27 mouse cellular contexts compared by ENCODE assay signal in genomic region chr10:10476956-10477355, GRCm38 (mm10). TPM values are rescaled to one million over a fixed set of nuclear protein-coding genes. Genes with fewer than 3 reads are reported as not detected.
DNase-seq lines count a peak whose midpoint lies in the region; ATAC-seq and TF ChIP-seq lines count a peak whose summit lies in the region.
"Had no signal": no experiment of that assay in that cellular context is flagged by ENCODE, and none has a peak within 500 bp of the region (broad histone marks: within the 10 kb centered on the region; RNA-seq: fewer than 3 reads in every experiment).

No protein-coding gene starts in this region.

- WGBS in liver, adult 2 months: 11% methylated on average over 5 of the region's 5 CpGs
- WGBS in liver, embryonic 12.5 days (ENCODE audit: insufficient replicate concordance): 30% methylated on average over 5 of the region's 5 CpGs

- no peaks in the 10 kb centered on the region for H3K36me3 ChIP-seq in liver, adult 2 months (ENCODE audit: control insufficient read depth, insufficient read depth, low read length)
- no peaks in the 10 kb centered on the region for H3K36me3 ChIP-seq in liver, embryonic 12.5 days
- peaks cover 0 to 5% of the 10 kb centered on the region in 2 experiments; a peak in 1 of 4 replicates for H3K36me3 ChIP-seq in MEL (ENCODE audit: control insufficient read depth in 1 of 2, insufficient read depth in 2 of 2, low read length in 2 of 2)
- H3K36me3 ChIP-seq: embryonic facial prominence, embryonic 12.5 days; forebrain, embryonic 12.5 days; forebrain, embryonic 15.5 days; heart, embryonic 10.5 days; heart, embryonic 13.5 days had no signal

- 0 out of 2 replicates have a peak, but pooled peaks cover 2% of the 10 kb centered on the region for H3K4me1 ChIP-seq in liver, adult 2 months (ENCODE audit: control insufficient read depth, insufficient read depth, low read length)
- peaks cover 10% of the 10 kb centered on the region; the same call in 1 of the 2 replicates for H3K4me1 ChIP-seq in liver, embryonic 12.5 days
- H3K4me1 ChIP-seq in MEL (ENCODE audit: control insufficient read depth in 1 of 2, insufficient read depth in 2 of 2, low read length in 2 of 2): no peaks in the 10 kb centered on the region

- TF ChIP-seq RAD21 in MEL (IDR thresholded peaks at IDR 0.05; ENCODE audit: low read depth, low read length): no peak

- H3K9me3 ChIP-seq in liver, embryonic 12.5 days (replicated peaks): no peaks in the 10 kb centered on the region
- H3K9me3 ChIP-seq in MEL (replicated peaks; ENCODE audit: insufficient read depth, low read length): no peaks in the 10 kb centered on the region
- H3K9me3 ChIP-seq: embryonic facial prominence, embryonic 12.5 days; forebrain, embryonic 12.5 days; forebrain, embryonic 15.5 days; heart, embryonic 10.5 days; heart, embryonic 13.5 days had no signal

- TF ChIP-seq POLR2A in liver, adult 2 months (IDR thresholded peaks at IDR 0.05; ENCODE audit: extremely low read depth, insufficient read depth, low read length): no peak
- no peak for TF ChIP-seq POLR2A in MEL (IDR thresholded peaks at IDR 0.05; ENCODE audit: control insufficient read depth in 1 of 2, insufficient read depth in 1 of 2, low read depth in 1 of 2, low read length in 2 of 2, poor library complexity in 1 of 2)

- no peak for TF ChIP-seq CTCF in liver, adult 2 months (IDR thresholded peaks at IDR 0.05; ENCODE audit: low read depth, low read length)
- TF ChIP-seq CTCF in MEL (IDR thresholded peaks at IDR 0.05 in 2 of 3, conservative IDR thresholded peaks at IDR 0.05 in 1 of 3; ENCODE audit: control insufficient read depth in 1 of 3, insufficient read depth in 1 of 3, low read depth in 2 of 3, low read length in 3 of 3, poor library complexity in 1 of 3, severe bottlenecking in 1 of 3): no peak

- no peak overlapping the region for H3K4me3 ChIP-seq in liver, adult 2 months (ENCODE audit: insufficient read depth, low read depth, low read length)
- H3K4me3 ChIP-seq in liver, embryonic 12.5 days: no peak overlapping the region
- peak overlapping the region in 1 of 2 experiments; percentile 19; a peak in 1 of 4 replicates for H3K4me3 ChIP-seq in MEL (ENCODE audit: control insufficient read depth in 1 of 2, insufficient read depth in 1 of 2, low read depth in 2 of 2, low read length in 2 of 2)
- H3K4me3 ChIP-seq: embryonic facial prominence, embryonic 12.5 days; erythroblast, embryonic 14.5 days; forebrain, embryonic 12.5 days; forebrain, embryonic 15.5 days; heart, adult 2 months; heart, embryonic 10.5 days; heart, embryonic 13.5 days had no signal

- intact Hi-C loops in gastrocnemius, postnatal 36 days (cut with DNase I): no loop called here

- H3K4me2 ChIP-seq in liver, embryonic 12.5 days: no peak overlapping the region
- H3K4me2 ChIP-seq: embryonic facial prominence, embryonic 12.5 days; forebrain, embryonic 12.5 days; forebrain, embryonic 15.5 days; hindbrain, embryonic 14.5 days had no signal

- H3K9ac ChIP-seq in liver, adult 2 months (ENCODE audit: low read depth, low read length): no peak overlapping the region
- no peak overlapping the region for H3K9ac ChIP-seq in liver, embryonic 12.5 days
- H3K9ac ChIP-seq in MEL (ENCODE audit: control insufficient read depth, low read depth, low read length, poor library complexity, severe bottlenecking): no peak overlapping the region
- H3K9ac ChIP-seq: embryonic facial prominence, embryonic 12.5 days; forebrain, embryonic 12.5 days; forebrain, embryonic 15.5 days; heart, embryonic 13.5 days; hindbrain, embryonic 14.5 days had no signal

- DNase-seq in liver, adult 2 months (ENCODE audit: extremely low read depth, low read depth, low spot score): peak; percentile 73
- DNase-seq in MEL (ENCODE audit: low read depth, low spot score): peak; percentile 24
- DNase-seq in c-Kit-positive CD71-positive TER-119-negative erythroid progenitor cells, embryonic 14.5 days (ENCODE audit: low read depth): peak; percentile 7
- DNase-seq in gastrocnemius, postnatal 36 days: no peak
- no peak for DNase-seq in kidney, postnatal 36 days
- DNase-seq: adrenal gland, adult 8-10 months; adrenal gland, postnatal 25 days; cerebellum, adult 18-20 months; cerebellum, adult 9-10 months; cerebellum, postnatal 14 days; gastrocnemius, postnatal 25 days; heart, adult 2 months; heart, postnatal 14 days; heart, postnatal 4 days had no signal

- TF ChIP-seq EP300 in MEL (IDR thresholded peaks at IDR 0.05; ENCODE audit: low read depth in 1 of 2, low read length in 2 of 2): no peak

- ATAC-seq in liver, embryonic 12.5 days: no peak
- ATAC-seq: activated CD4-positive, CD25-positive, alpha-beta regulatory T cell, adult 4 months; CD4-positive, CD25-positive, alpha-beta regulatory T cell, adult 4 months; forebrain, embryonic 15.5 days; hindbrain, postnatal 0 days had no signal

- no peak overlapping the region for H3K27ac ChIP-seq in liver, adult 2 months (replicated peaks; ENCODE audit: insufficient read depth, low read depth, low read length)
- no peak overlapping the region for H3K27ac ChIP-seq in liver, embryonic 12.5 days
- H3K27ac ChIP-seq in MEL (ENCODE audit: control insufficient read depth, low read depth, low read length): no peak overlapping the region
- H3K27ac ChIP-seq: embryonic facial prominence, embryonic 12.5 days; forebrain, embryonic 12.5 days; forebrain, embryonic 15.5 days; heart, adult 2 months; heart, embryonic 10.5 days; heart, embryonic 13.5 days; hindbrain, embryonic 14.5 days; hindbrain, postnatal 0 days had no signal

- H3K27me3 ChIP-seq in liver, adult 2 months (ENCODE audit: control insufficient read depth, insufficient read depth, low read length): no peaks in the 10 kb centered on the region
- H3K27me3 ChIP-seq in liver, embryonic 12.5 days (replicated peaks): no peaks in the 10 kb centered on the region
- H3K27me3 ChIP-seq in MEL (ENCODE audit: control insufficient read depth in 1 of 2, insufficient read depth in 2 of 2, low read length in 2 of 2): no peaks in the 10 kb centered on the region
- H3K27me3 ChIP-seq: embryonic facial prominence, embryonic 12.5 days; forebrain, embryonic 12.5 days; forebrain, embryonic 15.5 days had no signal

- H3K79me2 ChIP-seq in liver, adult 2 months (ENCODE audit: control insufficient read depth, insufficient read depth, low read length): no peaks in the 10 kb centered on the region
- H3K79me2 ChIP-seq in MEL (ENCODE audit: control insufficient read depth, insufficient read depth, low read length, poor library complexity): no peaks in the 10 kb centered on the region

TF ChIP-seq in MEL, 35 proteins besides CTCF, POLR2A, EP300 and RAD21:
- TF ChIP-seq ETS1 (IDR thresholded peaks at IDR 0.05; ENCODE audit: low read depth, low read length) (no peak), MAFK (IDR thresholded peaks at IDR 0.05; ENCODE audit: borderline replicate concordance, low read depth, low read length) (no peak)
TF ChIP-seq in MEL: peak in this region for 0.

RNA-seq across cellular contexts. Expression of gene Adgb, which starts 4.8 kb away (rescaled TPM):
- total RNA-seq in liver, adult 2 months (2014; rRNA removed): 0.83 and 0.94 TPM in 2 replicates
- 0.12 and 0.33 TPM in 2 replicates for polyA plus RNA-seq in liver, adult 2 months (2012; rRNA removed)
- polyA plus RNA-seq in liver, embryonic 12.5 days (2016; fragmentation: Nextera tagmentation; extraction: Ambion mirVana): 0.26 and 0.29 TPM in 2 replicates
- total RNA-seq in MEL (2012; rRNA removed): not detected in 2 replicates
- polyA plus RNA-seq in MEL (2012; ENCODE audit: insufficient read depth in 1 of 2, insufficient read length in 2 of 2, low read depth in 1 of 2, low replicate concordance in 2 of 2, missing spikeins in 1 of 2): not detected
- under 1 TPM in 1 of 2 experiments, not detected in 1; 0.08 TPM for total RNA-seq in gastrocnemius, postnatal 36 days (2021)
- total RNA-seq: gastrocnemius, adult 8-10 months; gastrocnemius, postnatal 25 days had no signal
- polyA plus RNA-seq: C2C12; erythroblast, embryonic 14.5 days had no signal

Comparison
In these comparisons a context has a peak if more than half of its experiments do, and no peak if none do; other contexts are left out.
1. DNase-seq: peak in liver, adult 2 months (single experiment), MEL (single experiment) and c-Kit-positive CD71-positive TER-119-negative erythroid progenitor cells, embryonic 14.5 days (single experiment); none in gastrocnemius, postnatal 36 days (0 of 2) and kidney, postnatal 36 days (0 of 2).